Mouse (Mus musculus) kidney, postnatal 14 days (tissue): Measurements from ENCODE around the gene Fry.

Source experiments
- DNase-seq: peaks from one replicate; pipeline ENCODE4 v3.0.0; 2022; ENCODE audit warnings: mixed read lengths

The Fry gene

DNA sequence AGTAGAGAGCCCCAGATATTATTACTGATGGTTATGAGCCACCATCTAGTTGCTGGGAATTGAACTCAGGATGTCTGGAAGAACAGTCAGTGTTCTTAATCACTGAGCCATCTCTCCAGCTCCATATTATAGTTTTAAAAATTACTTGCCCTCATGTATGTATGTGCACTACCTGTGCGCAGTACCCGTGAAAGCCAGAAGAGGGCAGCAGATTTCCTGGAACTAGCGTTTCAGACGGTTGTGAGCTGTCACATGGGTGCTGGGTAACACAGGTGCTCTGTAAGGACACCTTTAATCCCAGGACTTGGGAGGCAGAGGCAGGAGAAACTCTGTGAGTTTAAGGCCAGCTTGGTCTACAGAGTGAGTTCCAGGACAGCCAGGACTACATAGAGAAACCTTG, 111.3 kb downstream of the Fry start:
- DNase-seq: no peak

DNA sequence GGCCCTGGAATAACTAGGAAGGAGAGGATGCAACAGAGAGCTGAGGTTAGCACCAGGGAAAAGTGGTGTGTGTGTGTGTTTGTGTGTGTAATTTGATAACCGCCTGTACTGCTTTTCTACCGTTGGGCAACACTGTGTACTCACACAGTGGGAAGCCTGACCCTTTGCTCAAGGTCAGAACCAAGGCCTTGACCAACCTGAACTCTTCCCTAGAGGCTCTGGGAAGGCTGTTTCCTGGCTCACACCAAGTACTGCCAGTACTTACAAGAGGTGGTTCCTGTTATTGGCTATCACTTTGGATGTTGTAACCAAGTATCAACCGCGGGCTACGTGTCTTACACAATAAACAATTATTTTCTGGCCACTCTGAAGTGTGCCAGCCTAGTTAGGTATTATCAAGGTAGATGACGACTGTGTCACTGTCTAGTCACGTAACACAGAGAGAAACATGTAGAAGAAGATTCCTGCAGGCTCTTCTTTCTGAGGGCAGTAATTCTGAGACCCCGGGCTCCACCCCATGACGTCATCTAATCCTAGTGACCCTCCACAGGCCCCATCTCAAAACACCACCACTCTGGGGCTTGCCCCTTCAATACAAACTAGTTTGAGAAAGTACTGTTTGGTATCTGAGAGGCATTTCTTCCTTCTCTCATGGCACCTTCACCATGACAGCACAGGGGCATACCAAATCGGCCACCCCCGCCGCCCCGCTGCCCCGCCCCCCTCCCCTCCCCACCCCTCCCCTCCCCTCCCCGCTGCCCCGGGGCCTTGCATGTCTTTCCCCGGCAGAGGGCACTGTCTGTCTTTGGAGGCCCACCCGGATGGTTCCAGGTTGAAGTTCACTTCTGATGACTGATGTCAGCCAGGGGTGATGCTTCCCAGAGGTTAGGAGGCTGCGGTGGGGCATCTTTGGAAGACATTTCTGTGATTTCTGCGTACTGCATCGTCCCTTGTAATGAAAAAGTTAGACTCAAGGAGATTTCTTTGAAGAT, 114.0 kb downstream of the Fry start:
- DNase-seq: peak; percentile 23

DNA sequence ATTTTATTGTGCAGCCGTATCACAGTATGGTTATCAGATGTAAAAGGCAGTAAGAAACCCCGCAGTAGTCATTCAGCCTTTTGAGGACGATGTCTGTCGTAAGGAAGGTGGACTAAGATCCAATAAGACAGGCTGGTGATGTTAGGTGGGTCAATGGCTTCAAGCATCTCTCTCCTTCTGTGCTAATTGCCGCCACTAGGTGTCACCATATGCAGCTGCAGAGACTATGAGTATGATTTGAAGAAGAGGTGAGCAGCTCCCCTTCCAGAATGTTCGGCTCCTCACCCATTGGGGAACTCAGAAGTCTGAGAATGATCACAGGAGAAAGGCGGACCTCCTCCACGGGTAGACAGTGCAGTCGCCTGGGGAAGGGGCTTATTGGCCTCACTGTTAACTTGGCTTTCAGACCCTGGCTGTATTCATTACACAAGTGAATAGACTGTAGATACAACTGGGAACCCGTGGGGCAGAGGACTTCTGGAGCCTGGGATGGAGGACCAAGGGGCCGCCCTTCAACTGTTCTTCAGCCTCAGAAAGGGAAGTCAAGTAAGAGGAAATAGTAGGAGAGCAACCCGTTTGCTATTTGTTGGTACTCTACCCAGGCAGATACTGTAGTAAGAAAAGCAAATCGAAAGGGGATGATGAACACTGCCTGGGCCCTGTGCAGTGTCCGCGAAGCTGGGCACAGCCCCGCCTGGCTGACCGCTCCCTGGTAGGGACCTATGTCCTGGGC, 114.9 kb downstream of the Fry start:
- DNase-seq: peak; percentile 74

DNA sequence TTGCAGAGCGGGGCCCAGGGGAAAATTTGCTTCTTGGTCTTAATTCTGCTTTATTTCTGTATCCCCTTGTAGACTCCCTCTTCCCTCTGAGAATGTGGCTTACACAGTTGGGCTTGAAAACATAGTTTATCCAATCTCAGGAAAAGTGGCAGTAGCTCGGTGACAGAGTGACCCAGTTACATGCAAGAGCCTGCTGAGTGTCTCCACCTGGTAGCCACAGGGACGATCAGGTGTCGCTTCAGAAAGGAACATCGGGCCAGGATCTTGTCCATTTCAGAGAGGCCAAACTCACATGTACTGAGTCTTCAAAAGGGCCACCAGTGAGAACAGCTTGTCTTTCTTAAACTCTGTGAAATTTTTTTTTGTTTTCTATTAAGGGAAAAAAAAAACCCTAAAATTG, 117.5 kb downstream of the Fry start:
- no peak for DNase-seq

DNA sequence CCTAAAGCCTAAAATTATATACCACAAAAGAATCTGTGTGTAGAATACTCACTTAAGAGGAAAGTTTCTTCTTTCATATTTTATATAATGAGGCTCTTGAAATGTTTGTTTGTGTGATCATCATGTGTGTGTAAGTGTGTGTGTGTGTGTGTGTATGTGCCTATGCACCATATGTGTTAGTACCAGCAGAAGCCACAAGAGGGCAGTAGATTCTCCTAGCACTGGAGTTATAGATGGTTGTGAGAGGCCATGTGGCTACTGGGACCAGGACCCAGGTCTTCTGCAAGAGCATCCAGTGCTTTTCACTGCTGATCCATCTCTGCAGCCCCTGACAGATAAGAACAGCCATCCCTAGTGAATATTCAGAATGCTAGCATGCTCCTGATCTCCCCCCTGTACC, 118.2 kb downstream of the Fry start:
- DNase-seq: no peak

DNA sequence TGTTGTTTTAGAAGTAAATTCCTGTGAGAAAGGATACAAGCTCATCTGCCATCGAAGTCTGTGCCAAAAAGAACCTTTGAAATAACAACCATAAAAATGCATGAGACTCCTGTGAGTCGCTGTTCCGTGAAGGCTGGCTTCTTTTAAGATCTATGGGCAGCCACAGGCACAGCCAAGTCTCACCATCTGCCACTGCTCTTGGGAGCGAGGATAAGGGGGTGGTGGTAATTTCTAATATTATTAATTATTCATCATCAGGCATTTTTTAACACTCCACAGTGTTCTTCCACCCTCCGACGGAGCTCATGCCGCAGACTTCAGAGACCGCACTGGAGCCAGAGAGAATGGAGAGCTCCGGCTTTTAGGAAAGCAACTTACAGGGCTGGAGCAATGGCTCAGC, 123.2 kb downstream of the Fry start:
- no peak for DNase-seq

DNA sequence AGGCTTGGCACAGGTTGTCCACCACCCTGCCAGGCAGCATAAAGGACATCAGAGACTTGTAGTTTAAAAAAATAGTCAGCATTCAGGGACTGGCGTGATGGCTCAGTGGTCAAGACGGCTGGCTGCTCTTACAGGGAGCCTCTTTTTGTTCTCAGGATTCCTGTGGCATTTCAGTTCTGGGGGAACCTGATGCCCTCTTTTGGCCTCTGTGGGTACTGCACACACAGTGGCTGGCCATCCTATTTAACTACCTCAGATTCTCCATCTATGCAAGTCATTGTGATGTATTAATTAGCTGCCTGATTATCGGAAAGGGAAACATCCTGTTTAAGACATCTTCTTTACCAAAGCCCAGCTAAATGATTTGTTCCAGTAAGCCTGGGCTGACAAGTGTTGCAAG, 128.3 kb downstream of the Fry start:
- no peak for DNase-seq

DNA sequence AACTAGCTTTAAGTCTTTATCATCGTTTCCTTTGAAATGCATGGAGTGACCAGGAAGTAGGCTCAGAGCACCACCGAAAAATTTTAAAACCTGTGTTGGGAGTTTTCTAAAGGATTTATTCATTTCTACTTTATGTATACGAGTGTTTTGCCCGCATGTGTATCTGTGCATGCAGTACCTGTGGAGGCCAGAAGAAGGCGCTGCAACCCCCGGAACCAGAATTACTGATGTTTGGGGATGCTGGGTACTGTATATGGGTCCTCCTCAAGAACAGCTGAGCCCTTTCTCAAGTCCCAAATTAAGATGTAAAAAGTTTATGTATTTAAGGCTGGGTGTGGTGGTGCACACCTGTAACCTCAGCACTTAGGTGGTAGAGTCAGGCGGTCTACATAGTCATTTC, 139.3 kb downstream of the Fry start:
- DNase-seq: no peak

DNA sequence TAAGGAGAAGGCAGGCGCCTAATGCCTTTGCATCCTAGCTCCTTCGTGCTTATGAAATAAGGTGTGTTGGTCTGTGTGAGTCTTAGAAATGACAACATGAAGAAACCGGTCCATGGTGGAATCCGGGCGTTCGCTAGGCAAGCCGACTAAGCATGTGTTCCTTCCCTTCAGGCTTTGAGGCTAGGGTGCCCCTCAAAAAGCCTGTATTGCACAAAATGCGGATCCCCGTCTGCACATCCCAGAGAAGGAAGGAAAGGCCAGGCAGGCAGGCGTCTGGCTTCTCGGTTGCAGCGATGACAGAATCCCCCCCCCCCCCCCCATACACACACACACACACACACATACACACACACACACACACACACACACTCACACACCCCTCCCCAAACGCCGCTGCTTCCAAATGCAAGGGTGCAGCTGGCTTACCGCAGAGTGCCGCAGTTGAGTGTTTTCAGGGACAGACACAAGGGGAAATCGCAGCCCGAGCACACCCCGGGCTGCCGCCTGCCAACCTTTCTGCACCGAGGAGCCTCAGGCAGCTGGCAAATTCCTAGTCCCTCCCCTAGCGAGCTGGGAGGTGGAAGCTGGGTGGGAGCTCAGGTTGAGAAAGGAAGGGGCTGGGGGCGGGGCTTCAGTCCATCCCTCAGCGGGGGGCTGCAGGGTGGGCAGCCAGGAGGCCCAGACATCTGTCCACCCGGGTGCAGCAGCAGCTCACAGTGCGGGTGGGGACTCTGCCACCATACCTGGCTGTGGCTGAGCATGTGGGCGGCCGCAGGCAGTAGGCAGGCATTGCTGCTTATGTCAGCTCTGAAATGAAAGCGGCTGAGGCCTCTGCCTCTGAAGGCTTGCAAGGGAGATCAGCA, 141.0 kb downstream of the Fry start:
- peak; percentile 68 for DNase-seq

DNA sequence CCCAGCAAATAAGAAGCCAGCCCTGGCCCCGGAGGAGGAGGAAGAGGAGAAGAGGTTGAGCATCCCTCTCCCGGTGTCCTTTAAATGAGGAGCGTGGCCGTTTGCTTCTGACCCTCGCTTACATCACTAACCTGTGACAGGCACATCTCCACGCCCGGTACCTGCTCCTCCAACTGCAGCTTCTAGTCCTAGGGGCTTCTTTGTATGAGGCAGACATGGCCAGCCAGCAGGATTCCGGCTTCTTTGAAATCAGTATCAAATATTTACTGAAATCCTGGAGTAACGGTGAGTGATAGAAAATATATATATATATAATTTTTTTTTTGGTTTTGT, 141.6 kb downstream of the Fry start:
- no peak for DNase-seq

DNA sequence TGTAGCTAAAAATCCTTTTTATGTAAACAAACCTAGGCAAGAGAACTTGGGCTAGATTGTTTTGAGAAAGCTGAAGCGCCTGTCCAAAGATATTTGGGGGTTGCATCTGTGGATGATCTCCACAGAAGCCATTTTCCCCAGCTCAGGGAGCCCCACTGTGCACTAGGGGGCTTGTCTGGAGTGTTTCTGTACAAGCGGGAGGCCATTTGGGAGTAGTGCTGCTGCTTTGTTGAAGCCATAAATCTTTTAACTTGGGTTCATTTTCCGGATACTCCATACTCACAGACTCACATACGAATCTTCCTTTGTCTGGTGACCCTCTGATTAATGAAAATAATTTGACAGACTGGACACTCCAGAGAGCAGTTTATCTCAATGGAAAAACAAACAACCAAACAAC, 142.9 kb downstream of the Fry start:
- no peak for DNase-seq

DNA sequence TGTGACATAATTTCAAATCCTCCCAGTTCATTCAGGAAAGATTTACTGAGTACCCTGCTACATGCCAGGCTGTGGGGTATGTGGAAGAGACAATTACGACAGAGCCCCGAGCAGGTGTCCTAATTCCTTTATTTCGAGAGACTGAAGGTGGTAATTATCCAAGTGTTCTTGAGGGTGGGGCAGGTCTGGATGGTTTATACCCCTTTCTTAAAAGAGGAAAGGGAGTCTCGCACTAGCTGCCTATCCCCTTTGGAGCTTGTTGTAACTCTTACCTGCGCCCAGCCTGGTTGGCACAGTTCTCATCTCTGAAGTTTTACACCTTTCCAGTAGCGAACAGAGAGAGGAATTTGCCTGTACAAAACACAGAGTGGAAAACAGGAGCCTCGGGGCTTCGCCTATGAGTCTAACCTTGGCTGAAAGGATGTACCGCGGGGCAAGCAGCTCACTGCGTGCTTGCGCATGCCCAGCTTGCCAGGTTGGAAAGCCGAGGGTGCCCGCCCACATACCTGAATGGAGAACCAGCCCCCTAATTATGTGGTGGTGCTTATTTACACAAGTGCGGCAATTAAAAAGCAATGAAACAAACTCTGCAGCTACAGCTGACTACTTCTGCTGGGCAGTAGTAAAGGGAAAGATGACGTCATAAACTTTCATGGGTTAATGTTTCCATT, 143.7 kb downstream of the Fry start:
- DNase-seq: peak; percentile 80

DNA sequence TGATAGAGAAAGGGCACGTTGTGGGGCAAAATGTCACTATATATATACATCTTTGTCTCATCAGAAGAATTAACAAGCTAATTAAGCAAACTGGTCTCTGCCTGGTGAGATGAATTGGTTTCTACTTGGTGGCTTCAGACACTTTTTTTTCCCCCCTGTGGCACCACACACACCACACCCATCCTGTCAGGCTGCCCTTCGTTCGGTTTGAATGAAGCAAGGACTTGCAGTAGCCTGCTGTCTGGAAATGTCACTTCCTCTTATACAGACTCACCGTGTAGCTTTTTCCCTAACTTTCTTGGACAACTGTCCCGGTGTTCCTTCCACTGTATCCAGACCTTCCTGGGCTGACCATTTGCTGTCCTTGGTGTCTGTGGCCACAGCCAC, 144.3 kb downstream of the Fry start:
- DNase-seq: peak; percentile 25

DNA sequence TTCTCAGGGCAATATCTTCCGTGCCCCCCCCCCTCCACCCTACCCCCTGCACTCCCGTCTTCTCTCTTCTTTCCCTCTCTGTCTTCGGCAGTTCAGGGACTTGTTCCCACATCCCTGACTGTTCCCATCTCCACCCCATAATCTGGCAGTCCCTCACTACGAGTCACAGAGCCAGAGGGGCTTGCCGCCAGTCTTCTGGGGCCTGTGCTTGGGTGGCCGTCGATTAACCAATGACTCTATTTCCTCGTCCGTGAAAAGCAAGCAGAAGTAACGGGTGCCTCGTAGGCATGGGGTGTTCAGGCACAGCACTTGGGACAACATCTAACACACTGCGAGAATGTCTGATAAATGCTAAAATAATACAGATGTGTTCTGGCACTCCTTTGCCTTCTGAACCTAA, 144.7 kb downstream of the Fry start:
- no peak for DNase-seq

DNA sequence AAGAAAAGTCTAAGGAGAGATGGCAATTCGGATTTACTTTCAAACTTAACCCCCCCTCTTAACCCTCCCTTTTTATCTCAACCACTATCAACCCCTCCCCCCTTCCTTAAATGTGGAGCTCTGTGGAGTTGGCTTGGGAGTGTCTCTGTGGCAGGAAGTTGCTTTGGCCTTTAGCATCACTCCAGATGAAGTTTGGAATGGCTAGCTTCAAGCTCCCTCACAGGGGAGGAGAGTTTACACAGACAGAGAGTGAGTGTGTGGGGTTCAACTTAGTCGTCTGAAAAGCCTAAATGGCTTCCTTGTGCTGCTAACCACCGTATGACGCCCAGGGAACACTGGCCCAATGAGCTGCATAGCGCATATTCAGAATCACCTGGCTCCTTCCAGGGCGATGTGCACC, 145.2 kb downstream of the Fry start:
- no peak for DNase-seq

DNA sequence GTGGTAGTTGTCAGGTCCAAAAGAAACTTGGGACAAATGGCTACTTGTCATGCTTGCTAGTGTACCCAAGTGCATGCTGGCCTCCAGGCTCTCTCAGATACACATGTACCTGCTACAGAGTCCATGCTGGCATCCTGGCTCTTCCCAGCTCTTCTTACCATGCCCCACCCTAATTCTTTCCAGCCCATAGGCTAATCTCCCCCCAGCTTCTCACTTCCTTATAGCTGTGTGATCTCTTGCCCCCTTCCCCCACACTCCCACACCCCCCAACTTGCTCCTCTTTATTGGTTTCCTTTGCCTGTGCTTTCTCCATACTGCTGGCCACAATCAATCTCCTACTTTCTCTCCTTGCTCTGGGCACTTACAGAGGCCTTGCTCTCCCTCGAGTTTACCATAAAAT, 146.6 kb downstream of the Fry start:
- no peak for DNase-seq

DNA sequence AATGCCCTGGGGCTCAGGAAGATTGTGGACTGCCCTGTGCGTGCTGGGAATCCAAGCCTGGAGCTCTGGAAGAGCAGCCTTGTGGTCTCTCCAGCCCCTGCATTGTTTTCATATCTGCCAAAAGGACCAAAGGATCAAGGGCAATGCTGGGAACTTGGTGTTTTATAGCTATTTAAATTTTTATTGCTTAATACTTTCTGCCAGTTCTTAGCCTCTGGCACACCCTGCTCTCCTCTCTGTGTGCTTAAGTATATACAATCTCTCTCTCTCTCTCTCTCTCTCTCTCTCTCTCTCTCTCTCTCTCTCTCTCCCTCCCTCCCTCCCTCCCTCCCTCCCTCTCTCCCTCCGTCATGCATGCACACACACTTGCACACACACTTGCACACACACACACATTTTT, 147.5 kb downstream of the Fry start:
- no peak for DNase-seq

DNA sequence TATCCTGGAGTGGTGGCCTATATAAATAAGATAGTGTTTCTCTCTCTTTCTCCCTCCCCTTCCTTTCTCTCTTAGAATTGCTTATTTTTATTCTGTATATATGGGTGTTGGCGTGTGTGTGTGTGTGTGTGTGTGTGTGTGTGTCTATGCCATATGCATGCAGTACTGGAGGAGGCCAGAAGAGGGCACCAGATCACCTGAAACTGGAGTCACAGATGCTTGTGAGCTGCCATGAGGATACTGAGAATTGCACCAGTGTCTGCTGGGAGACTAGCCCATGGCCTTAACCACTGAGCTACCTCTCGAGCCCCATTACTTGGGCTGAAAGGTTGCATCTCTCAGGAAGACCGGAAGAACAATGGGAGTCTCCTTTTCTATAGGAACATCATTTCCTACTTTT, 149.8 kb downstream of the Fry start:
- no peak for DNase-seq

DNA sequence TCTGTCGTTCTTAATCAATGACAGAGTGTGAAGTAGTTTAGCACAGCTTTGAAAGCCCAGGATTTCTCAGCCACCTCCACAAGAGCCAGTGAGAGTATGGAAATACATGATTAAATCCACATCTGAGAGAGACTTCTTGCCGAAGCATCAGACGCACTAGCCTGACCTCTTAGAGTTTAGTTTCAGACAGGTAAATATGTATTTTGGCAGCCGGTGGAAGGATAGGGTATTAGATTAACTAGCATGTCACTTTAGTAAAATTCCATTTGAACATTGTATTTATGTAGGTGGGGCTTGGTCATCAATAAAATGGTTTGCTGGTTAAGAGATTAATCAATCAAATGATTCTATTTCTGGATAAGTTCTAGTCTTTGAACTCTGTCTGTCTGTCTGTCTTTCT, 152.0 kb downstream of the Fry start:
- no peak for DNase-seq

DNA sequence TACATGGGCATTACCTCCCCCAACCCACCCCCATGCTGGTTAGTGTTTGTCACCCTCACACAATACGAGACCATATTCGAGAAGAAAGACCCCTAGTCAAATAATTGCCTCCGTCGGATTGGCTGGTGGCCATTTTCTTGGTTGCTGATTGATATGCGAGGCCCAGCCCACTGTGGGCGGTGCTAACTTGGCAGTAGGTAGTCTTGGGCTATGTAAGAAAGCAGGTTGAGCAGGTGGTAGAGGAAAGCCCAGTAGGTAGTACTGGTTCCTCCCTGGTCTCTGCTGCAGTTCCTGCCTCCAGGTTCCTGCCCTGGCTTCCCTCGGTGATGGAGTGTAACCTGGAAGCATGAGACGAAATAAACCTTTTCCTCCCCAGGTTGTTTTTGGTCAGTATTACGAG, 153.7 kb downstream of the Fry start:
- no peak for DNase-seq

DNA sequence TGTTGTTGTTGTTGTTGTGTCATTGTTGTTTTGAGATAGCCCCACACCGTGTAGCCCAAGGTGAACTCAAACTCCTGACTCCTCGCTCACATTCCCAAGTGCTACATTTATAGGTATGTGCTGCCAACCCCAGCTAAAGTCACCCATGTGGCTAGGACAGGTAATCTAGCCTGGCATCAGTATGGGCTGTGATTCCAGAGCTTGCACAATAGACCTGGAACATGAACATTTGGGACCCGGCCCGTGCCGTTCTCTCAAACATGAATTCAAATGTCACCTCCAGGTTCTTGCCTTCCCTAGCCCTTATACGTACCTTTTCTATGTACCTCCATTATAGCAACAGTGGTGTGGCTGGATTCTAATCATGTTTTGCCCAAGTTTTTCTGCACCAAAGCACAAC, 156.9 kb downstream of the Fry start:
- no peak for DNase-seq

DNA sequence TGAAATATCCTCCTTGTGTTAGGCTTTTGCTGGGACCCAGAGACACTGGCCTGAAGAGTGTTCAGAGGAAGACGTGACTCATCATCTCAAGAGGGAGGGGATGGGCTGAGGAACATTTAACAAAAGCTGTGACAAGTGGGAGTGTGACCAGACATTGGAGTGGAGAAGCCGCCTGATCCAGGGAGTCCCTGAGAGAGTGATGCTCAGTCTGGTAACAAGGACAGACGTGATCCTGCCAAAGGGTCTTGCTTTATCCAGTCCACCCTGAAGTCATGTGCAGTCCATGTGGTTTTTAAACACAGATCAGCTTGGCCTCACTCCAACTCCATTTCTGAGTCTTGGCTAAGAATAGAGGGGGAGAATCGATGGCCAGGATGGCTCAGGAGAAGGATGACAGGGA, 158.2 kb downstream of the Fry start:
- DNase-seq: no peak

DNA sequence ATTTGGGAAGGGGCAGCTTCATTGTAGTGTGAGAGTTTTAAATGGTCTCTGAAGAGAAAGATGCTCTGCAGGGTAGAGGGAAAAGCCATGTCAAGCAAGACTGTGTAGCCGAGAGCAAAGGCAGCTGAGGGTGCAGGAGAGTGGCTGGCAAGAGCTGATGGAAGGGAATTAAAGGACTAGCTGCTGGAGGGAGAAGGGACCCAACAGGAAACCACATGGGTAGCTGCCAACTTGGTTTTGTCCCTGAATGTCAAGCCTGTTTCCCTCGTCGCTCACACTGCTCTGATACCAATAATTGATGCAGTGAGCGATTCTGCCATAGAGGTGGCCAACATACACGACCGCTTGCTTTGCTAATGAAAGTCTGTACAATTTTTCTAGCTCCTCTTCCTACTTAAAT, 160.9 kb downstream of the Fry start:
- no peak for DNase-seq
